Mouse (Mus musculus): ENCODE data around the gene Ahnak2.

DNA sequence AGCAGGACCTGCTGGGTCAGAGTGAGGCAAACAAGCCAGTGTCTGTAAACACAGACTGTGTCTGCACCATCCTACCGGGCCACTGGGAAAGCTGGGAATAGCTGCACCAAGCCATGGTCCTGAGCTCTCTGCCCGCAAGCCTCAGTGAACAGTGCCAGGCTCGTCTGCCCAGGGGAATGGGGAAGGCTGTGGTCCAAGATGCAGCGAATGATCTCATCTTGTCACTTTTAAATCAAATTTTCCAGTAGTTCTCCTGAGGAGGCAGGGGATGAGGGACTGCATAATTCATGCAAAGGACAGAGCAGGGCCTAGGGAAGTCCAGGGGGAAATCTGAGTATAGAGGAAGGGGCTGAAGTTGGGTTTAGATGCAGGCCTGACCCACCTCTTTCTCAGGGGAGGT lies 5.3 kb upstream of the Ahnak2 start:
- TF ChIP-seq CTCF (IDR thresholded peaks at IDR 0.05; ENCODE audit: low read depth) = no peak
- TF ChIP-seq EP300 (IDR thresholded peaks at IDR 0.05; ENCODE audit: low read depth) = no peak

All from heart, postnatal 0 days (tissue).